Mouse (Mus musculus) R1 (cell line): ENCODE data around the gene Gramd1c.

Source experiments
- DNase-seq: peaks from one replicate; pipeline ENCODE4 v3.0.0-alpha.2; 2018; ENCODE audit warnings: low read depth, low spot score

The Gramd1c gene

DNA sequence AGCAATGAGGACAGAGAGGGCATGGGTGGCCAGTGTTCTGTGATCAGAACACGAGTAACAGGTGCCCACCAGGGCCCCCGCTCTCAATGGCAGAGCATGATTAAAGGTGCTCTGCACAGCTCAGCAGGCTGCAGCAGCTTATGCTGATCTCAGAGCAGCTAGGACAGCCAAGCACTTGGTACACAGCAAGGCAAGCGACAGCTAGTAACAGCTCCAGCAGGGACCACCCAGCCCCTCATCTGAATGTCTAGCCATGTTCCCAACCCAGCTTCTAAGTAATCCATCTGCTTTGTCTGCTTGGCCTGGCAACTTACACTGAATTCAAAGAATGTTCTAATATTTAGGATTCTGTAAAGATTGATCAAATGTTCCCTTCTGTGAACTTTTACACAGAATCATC lies 99.4 kb downstream of the Gramd1c start:
- no peak for DNase-seq

DNA sequence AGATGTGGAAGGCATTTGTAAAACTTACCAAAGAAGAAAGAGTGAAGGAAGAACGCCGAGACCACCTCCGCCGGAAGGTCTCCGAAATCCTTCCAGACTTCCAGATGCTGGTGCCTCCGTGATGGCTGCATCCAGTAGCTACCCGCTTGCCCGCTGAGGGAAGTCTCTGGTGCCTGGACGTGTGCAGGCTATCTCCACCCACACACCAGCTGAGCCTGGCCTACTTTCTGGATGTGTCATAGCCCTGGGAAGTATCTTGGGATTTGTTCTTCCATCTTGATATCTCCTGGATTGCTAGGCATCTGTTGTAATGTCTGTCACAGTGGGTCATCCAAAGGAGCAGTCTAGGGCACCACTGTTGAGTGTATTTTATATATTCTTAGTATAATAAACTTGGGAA lies 99.9 kb downstream of the Gramd1c start:
- no peak for DNase-seq

GRCm38 (mm10) chr16:43958038-43958437 lies 105.1 kb downstream of the Gramd1c start:
- DNase-seq, result no peak

- no peak for DNase-seq
Measured at GRCm38 (mm10) chr16:43954913-43955312, 108.2 kb downstream of the Gramd1c start.

DNA sequence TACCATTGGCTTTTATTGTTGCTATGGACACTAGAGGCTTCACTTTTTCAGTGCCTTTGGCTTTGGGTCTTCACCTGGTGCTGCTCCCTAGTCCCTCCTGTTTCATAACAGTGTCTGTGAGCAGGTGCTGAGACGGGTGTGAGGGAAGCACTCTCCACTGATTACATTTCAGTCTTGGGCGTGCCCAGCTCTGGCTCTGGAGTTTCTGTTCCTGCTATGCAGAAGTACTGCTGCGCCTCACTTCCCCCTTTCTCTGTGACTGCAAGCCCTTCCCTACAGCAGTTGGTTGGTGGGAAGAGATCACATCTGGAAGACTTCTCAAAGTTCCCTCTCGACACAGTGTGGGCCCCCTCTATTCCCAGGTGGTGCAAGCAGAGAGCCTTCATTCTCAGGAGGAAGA lies 111.6 kb downstream of the Gramd1c start:
- peak; percentile 15 for DNase-seq

- DNase-seq, result no peak
Measured at GRCm38 (mm10) chr16:43945869-43946268, 117.3 kb downstream of the Gramd1c start.

DNA sequence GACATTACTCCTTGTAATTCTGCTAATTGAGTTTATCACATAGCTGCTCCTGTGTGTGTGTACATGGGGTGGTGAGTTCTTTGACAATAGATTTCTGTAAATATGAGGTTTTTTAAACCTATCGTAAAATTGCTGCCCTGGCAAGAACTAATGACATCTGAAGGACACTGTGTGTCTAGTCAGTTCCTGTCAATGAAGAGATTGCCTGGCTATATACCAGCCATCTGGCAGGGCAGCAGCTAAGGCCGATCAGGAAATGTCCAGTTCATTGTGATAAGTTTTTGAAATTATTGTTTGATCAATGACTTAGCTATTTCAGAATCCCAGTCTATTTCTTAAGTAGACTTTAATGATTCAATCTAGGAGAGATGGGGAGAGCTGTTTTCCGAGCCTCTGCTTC lies 117.8 kb downstream of the Gramd1c start:
- DNase-seq, result no peak

- no peak for DNase-seq
Measured at GRCm38 (mm10) chr16:43940846-43941245, 122.3 kb downstream of the Gramd1c start.

- DNase-seq, result no peak
Measured at GRCm38 (mm10) chr16:43935892-43936291, 127.3 kb downstream of the Gramd1c start.

- DNase-seq, result no peak
Measured at GRCm38 (mm10) chr16:43935367-43935766, 127.8 kb downstream of the Gramd1c start.

DNA sequence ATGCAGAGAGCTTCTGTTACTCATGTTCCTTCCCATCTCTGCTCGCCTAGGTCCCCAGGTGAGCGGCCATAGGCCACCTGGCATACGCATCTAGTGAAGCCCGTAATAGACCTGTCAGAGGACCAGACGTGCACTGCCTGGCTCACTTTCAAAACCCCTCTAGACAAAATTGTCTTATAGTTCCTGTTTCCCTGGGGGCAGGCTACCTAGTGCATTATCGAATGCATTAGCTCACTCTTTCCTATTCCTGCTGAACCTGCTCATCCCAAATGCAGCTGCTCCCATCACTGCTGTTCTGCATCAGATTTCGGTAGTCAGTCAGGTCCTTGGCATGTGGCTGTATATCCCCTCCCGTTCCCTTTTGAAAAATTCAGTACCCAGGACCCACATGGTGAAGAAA lies 128.3 kb downstream of the Gramd1c start:
- DNase-seq, result no peak

DNA sequence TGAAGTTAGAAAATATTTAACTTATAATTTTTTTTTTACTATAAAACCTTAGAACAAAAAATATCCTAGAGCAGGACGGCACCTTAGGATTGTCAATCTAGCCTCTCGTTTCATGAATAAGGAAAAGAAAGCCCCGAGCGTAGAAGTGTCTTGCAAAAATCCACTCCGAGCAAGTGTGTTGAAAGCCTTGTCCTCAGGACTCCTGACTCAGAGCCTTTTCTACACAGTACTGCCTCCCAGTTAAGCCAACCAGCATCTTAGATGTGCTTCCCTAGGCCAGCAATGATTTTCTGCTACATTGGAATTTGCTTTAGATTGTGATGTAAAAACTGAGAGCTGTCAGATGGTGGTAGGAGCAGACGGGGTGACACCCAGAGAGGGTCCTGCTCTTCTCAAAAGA lies 130.1 kb downstream of the Gramd1c start:
- peak; percentile 6 for DNase-seq

DNA sequence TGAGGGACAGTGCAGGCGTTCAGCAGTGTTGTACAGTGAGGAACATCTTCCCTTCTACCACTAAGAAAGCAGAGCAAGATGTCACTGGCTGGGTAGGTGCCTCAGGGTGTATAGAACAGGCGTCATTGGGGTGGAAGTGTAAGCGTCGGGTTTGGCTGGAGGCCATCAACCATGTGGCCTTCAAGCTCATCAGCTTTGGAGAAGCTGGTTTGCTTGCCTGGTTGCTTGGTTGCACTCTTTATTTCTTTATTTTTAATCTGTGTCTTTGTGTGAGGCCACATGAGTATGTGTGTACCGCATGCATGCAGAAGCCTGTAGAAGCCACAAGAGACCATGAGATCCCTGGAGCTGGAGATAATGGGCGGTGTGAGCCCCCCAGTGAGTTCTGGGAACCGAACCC lies 130.8 kb downstream of the Gramd1c start:
- DNase-seq, result no peak

DNA sequence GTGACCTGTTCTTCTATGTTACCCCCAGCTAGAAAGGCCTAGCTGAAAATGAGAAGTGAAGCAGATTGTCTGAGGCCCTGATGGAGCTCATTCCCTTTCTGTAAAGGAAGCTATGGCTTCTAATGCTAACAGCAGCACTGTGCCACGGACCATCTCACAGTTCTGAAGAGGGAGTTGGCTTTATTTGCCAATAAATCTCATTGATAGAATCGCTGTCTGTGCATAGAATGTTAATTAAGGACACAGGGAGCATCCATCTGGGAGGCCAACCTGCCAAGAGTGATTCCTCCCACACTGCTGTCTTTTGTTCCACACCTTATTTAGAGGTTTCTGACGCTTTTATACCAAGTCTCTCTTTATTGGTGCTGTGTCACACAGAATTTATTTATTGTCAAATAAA lies 131.6 kb downstream of the Gramd1c start:
- DNase-seq, result no peak

DNA sequence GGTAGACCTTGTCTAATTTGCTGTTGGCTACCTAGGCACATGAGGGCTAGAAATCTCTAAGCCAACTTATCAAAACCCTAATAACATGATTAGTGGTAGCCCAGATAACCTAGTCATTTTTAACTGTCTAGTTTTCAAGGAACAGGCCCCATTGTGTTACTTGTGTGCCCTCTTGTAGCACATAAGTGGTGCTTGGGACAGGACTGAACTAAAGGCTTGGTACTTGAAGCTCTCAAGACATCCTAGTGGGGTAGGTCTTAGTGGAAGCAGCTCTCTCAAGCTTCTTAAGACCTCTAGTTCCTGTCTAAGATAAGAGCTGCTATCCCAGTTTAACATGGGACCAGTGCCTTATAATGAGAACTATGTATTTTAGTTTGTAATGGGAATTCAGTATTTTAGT lies 132.6 kb downstream of the Gramd1c start:
- DNase-seq, result no peak
